Mouse (Mus musculus) embryo, embryonic 10 days (tissue): ENCODE measurements around the gene Mapkbp1.

Source experiments
- DNase-seq: peaks from one replicate; pipeline ENCODE4 v3.0.0-alpha.2; 2015; ENCODE audit warnings: low spot score

Gene Mapkbp1

GRCm38 (mm10) chr2:119972537-119972879, at the start of gene Mapkbp1:
Mapkbp1 (plus strand) TSS chr2:119972699.
- no peak for DNase-seq

DNA sequence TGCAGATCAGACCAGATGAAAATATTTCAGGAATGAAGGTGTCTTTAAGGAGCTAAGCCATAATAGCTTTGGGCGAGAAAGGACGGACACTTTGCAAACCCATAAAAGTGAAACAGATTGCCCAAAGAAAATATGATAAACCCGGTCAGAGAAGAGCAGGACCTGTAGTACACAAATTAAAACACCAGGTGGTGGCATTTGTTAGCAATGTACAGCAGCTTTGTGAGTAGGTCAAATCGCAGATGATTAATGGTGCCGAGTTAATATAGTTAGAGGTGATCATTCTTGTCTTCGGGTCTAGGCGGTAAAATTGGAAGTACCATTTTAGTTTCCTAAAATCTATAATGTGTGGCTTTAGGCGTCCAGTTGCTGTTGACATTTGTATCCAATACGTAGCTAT, 1.9 kb upstream of the Mapkbp1 start:
- peak; percentile 52 for DNase-seq

GRCm38 (mm10) chr2:119971316-119971715, 1.2 kb upstream of the Mapkbp1 start:
- no peak for DNase-seq

DNA sequence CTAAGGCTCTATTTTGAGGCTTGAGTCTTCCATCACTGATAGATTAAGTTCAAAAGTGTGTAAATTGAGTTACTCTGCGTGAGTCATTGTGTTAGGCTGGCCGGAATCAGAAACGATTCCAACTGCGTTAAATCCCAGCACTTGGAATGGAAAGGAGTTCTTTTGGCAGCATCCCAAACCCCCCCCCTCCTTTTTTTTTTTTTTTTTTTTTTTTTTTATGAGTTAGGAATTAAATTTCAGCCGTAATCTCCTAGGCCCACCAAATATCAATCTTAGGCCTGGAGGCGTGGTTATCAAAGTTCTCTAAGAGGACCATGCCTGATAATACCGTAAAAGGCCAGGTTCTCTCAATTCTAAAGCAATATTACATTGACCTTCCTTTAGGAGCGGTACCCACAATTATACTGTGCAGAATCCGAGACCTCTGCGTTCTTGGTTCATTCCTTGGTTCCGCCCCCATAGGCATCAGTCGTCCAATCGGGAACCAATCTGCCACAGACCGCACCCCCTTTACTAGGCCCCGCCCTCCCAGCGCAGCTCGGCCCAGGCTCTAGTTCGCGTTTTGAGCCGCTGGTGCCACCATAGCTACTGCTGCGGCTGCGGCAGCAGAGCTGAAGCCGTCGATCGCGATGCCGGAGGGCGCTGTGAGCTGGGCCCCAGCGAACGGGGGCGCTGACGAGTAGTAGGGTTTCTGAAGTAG, 512 bp upstream of the Mapkbp1 start:
- peak; percentile 97 for DNase-seq

- no peak for DNase-seq
Observed at GRCm38 (mm10) chr2:119980343-119980986, 8.0 kb downstream of the Mapkbp1 start.

DNA sequence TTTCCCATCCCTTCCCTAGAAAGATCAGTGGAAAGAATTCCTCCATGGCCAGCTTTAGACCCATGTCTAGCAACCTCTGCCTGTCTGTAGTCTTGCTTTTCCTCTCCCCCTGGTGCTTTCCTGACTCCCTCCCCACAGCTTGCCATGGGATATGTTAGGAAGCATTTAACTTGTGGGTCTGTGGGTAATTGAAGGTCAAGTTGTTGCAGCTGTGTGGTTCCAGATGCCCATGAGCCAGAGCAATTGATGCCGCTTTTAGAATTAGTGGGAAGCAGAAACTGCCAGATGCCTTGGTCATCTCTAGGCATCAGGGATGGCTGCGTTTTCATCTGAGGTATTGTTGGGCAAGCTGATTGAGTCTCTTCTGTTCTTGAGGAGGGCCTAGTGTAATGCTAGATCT, 9.1 kb downstream of the Mapkbp1 start:
- no peak for DNase-seq

- DNase-seq = no peak
Observed at GRCm38 (mm10) chr2:119985871-119986270, 13.4 kb downstream of the Mapkbp1 start.

DNA sequence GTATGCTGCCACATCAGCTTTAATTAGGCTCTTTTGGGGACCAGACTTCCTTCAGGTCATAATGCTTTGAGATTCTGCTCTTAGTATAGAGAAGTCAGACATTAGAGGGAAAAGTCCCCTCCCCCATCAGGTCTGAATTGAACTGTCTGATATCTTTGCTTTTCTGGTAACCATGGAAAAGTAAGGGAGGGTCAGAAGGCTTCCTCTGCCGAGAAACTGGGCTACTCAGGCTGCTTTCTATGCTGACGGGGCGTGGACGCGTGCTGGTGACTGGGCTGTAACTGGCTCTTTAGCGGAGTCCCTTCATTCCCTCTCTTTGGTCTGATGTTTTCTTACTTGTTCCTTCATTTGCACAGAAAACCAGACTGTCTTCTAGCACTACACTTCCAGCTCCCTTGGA, 13.9 kb downstream of the Mapkbp1 start:
- no peak for DNase-seq

DNA sequence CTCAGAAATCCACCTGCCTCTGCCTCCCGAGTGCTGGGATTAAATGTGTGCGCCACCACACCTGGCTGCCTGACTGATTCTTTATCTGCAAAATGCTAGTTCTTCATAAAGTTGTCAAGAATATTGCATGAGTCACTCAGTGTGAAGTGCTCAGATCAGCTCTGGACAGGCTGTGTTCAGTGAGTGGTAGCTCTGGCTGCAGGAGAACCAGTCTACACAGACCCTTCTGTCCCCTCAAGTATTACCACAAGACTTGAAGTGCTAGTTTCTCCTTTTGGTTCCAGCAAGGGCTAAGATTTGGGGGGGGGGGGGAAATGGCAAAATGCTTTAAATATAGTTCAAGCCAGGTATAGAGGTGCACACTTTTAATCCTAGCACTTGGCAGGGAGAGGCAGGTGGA, 14.9 kb downstream of the Mapkbp1 start:
- DNase-seq = no peak

DNA sequence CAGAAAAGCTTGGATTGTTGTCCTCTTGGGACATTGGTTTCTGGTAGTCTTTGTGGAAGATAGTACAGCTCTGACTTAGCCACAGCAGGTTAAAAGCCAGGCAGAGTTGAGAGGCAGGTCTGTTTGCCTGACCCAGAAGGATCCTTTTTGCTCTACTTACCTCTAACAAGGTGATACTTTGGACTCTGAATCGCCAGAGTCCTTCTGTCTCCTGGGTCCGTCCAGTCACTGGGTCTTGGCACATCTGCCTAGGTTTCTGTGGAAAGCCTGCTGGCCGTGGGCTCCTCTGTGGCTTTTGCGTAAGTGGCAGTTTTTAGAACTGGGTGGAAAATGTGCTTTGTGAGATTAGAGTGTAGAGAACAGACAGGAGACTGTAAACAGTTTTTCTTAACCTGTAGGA, 16.5 kb downstream of the Mapkbp1 start:
- DNase-seq = no peak

DNA sequence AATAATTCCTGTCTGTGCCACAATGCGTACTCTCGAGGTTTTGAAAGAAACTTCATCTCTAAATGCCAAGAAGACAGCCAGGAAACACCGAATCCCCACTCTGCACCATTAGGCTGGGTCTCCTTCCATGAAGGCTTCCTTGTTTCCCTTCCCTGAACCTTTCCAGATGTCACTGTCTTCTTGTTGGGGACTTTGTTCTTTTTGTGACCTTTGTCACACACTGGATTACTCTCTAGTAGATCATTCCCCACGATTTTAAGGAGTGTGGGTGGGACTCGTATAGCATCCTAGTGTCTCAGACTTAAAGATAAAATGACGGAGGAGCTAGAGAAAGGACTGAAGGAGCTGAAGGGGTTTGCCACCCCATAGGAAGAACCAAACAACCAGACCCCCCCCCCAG, 18.4 kb downstream of the Mapkbp1 start:
- DNase-seq = no peak

DNA sequence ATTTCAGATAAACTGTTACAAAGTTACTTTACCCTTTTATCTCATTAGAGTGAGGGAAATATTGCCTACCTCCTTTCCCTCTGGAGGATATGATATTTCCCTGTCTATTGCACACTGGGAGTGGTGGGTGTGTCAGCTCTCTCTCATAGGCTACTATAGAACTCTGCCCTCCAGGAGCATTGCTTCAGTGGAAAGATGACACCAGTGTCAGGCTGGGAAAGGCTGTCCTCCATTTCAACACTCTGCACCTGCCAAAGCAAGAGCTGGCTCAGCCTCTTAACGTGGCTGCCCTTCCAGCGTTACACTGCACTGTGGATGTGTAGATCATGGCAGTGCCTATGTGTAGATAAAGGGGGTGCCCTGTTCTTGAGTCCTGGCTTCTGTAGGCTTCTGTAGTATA, 19.9 kb downstream of the Mapkbp1 start:
- no peak for DNase-seq

GRCm38 (mm10) chr2:119993515-119993914, 21.0 kb downstream of the Mapkbp1 start:
- DNase-seq = no peak

DNA sequence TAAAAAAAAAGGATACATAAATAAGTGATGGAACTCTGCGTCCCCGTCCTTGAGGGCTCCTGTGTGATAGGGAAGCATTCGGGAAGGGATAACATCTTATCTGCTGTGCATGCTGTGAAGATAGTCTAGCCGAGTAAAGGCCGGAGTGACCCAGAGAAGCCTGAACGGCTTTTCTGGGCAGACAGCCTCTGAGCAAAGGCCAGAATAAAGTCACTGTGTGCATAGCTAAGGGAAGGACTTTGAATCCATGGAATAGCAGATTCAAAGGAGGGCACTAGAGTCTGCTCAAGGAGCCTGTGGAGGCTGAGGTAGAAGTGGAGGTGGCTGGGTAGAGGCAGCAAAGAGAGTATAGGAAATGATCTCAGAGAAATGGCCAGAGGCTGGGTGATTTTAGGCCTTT, 22.3 kb downstream of the Mapkbp1 start:
- no peak for DNase-seq

DNA sequence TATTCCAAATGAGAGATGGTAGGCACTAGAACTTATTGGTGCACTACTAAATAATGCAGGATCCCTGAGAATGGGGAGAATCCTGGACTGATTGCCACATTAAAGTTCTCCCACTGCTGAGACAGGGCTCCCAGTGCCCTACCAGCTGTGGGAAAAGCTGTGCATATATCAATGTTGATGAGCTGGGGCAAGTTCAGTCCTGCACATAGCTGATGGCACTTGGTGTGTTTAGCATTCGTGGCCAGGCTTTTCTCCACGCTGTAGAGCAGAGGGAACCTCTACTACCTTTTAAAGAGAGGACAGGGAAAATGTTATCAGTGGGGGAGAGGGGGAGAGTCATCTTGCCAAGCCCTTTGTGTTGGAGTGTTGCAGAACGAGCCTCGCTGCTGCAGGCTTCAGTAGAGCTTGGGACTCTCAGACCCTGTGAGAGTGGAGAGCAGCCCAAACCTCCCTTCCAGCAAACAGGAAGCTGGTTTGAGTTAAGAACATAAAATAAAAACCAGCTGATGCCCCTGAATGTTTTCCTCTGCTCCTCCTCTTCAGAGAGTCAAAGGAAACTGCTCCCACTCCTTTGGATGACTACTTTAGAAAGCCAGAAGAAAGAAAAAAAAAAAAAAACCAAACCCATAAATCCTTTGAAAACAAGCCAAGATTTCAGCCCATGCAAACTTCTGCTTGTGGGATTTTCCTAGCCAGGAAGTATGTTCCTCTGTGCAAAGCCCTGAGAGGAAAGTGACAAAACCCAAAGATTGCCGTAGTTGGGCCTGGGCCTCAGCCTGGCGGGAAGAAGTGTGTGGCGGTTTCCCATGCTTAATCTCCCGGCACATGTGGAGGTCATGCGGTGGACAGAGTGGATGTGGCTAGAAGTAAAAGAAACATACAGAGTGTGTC, 23.1 kb downstream of the Mapkbp1 start:
- no peak for DNase-seq

DNA sequence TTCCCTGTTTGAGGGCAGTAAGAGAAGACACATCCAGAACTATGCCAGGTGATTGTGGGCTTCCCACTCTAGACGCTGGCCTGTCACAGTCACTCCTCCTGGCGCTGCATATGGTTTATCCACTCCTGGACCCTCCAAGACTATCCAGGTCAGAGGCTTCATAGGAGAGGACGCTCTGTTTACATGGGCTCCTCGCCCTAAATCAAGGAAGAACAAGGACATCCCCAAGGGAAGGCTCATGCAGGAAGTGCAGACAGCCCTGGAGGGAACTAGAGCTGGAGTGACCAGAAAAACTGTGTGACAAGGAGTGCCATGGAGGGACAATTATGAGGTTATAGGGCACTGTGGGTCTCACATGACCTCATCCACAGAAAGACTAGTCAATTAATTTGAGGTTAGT, 24.9 kb downstream of the Mapkbp1 start:
- DNase-seq = no peak

GRCm38 (mm10) chr2:119999731-120000130, 27.2 kb downstream of the Mapkbp1 start:
- DNase-seq = no peak

DNA sequence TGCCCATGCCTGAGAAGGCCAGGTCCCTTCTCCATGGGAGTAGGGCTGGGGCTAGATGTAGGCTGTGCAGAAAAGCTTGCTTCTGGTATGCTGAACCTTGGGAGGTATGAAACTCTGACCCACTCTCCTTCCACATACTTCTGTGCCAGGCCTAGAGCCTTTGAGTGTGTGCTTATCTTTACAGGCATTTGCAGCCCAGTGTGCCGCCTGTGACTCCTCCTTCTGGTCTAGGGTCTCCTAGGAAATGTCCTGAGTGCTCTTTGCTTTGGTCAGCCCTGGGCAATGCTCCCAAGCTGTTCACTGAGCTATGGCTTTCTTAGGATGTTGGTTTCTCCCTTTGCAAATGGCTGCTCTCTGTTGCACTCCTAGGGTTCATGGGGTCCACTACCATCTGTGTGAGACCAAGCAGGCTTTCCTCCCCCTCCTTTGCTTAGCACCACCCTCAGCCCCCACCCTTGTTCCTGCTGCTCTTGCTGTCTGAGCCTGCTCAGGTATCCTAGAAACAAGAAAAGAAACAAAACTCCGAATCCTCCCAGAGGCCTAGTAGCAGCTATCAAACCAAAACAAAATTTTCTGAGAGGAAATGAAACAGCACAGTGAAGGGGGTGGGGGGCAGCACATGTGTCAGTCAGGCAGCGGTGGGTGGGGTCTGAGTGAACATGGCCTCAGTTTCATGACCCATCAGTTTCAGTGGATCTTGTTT, 28.5 kb downstream of the Mapkbp1 start:
- DNase-seq = no peak

DNA sequence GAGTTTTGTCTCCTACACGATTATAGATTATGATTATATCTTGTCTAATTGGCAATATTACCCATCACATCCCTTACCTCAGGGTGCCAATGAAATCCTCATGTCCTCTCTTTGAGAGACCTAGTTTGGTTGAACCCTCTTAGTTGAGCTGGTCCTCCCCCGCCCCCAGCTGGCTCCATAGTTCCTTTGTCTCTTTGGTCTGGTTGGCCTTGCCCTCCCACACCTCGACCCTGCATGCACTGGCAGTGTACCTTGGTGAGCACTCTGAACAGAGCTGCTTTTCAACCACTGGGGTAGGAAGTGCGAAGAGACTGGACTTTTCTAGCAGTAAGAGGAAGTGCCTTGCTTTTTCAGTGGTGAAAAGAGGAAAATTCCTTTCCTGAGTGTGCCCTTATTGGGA, 29.5 kb downstream of the Mapkbp1 start:
- DNase-seq = no peak

GRCm38 (mm10) chr2:120003970-120004369, 31.5 kb downstream of the Mapkbp1 start:
- DNase-seq = no peak

GRCm38 (mm10) chr2:120006696-120007095, 34.2 kb downstream of the Mapkbp1 start:
- DNase-seq = no peak

DNA sequence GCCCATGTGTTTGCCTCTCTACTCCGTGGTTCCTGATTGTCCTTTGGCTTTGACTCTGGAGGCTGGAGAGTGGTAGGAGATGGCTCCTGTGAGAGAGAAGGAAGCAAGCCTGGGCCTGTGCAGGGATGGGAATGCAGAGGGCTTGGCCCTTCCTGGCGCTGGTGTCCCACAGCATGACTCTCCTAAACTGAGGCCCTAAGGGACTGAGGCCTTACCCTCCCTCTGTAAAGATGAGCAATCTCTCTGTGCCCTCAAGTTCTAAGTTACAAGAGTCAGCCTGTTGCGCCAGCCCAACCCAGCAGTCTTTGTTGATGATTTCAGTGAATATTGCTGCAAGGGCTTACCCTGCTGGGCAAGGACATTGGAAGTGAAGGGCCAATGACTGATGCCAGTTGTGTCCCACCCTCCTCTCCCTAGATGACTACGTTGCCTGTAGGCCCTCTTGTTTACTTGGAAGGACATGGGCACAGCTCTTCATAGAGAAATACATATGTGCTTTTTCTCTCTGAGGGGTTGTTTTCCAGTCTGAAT, 35.2 kb downstream of the Mapkbp1 start:
- no peak for DNase-seq
